Mouse (Mus musculus) cerebellum, postnatal 10 days (tissue): ENCODE measurements around the gene Gng4.

Source experiments
- DNase-seq, 2 experiments: peaks; one replicate each; pipeline ENCODE4 v3.0.0; 2021; ENCODE audit warnings: mixed read lengths in 2 of 2

Gng4 gene

DNA sequence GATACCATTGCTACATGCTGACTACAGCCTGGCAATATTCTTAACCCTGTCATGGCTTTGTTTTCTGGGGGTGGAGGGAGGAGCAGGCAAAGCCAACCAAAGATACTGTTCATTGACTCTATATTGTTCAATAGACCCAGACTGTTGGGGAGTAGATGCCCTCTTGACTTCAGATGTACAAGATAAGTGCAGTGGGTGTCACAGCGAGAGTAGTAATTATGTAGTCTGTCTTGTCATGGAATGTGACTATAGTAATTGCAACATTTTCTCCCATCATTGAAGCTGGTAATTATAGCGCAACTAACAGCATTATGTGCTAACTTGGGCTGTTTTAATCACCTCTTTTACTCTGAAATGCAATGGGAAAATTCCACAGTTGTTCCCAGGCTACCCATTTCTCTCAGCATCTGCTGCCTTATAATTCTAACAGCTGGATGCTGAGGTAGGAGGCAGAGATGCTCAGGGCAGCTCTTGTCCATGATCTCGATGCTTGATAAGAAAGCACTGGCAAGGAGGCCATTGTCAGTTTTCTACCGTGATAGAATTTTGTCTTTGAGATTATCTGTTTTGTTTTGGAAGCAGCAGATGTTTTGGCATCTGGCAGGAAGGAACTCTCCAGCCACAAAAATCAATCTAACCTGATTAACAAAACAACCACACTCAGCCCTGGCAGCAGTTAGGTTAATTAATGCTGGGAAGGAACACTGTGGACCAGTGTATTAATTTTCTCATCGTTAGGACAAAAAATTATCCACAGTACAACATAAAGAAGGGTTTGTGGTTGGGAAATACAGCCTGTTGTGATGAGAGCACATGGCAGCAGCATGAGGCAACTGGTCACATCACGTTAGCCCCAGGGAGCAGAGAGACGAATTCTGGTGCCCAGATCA is 36.6 kb downstream of the Gng4 start:
- DNase-seq: no peak

GRCm38 (mm10) chr13:13824946-13825345 is 41.1 kb downstream of the Gng4 start:
- no peak for DNase-seq

GRCm38 (mm10) chr13:13826533-13826932 is 42.7 kb downstream of the Gng4 start:
- DNase-seq: peak; percentile 47 to 68

DNA sequence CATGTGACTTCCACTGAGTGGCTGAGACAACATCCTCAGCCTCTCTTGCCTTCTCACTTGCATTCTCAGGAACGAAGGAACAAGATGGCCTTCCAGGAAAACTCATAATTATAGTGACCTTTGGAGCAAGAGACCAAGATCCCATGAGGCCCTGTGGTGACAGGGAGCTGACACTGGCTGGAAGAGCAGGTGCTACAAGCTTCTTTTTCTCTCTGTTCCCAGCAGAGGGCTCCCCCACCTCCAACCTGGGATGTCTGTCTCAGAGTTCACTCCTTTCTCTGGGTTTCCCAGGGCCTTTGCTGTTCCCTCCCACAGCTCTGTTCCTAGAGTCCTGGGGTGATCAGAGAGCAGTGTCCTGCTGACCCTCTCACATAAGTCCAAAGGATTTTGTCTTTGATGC is 44.3 kb downstream of the Gng4 start:
- no peak for DNase-seq

DNA sequence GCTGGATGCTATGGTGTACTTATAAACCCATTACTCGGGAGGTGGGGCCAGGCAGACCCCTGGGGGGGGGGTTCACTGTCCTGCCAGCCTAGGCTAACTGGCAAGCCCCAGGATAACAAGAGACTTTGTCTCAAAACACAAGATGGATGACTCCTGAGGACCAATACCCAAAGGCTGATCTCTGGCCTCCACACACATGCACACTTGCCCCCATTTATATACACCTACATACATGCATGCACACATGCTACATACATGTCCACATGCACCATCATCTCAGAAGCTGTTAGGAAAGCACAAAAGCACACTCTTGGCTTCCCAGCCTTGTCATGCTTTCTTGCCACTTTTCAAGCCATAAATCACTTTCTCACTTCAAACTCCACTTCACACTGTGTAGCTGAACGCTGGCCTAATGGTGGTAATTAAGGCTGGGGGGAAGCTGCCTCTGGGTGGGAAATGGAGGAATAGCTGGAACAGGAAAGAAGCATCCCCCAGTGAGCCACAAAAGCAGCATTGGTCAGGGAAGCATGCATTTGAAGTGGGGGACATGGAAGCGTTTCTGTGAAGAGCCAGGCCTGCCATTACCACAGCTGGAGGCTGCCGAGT is 46.7 kb downstream of the Gng4 start:
- DNase-seq: no peak

DNA sequence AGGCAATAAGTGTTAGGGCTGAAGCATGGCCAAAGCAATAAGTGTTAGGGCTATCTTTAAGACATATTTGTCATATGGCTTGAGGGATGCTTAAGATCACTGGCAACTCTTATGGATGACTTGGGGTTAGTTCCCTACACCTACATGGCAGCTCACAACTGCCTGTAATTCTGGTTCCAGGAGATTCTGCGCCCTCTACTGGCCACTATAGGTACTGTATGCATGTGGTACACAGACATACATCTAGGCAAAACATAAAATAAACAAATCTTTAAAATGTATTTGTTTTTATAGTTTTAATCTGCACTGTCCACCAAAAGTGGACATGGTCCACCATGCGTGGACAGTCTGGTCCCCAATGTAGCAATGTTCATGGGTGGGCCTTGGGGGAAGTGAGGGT is 51.3 kb downstream of the Gng4 start:
- DNase-seq: peak; percentile 17 to 24

- peak in 1 of 2 experiments; percentile 20 for DNase-seq
These were observed 61.2 kb downstream of the Gng4 start for GRCm38 (mm10) chr13:13845021-13845420.

DNA sequence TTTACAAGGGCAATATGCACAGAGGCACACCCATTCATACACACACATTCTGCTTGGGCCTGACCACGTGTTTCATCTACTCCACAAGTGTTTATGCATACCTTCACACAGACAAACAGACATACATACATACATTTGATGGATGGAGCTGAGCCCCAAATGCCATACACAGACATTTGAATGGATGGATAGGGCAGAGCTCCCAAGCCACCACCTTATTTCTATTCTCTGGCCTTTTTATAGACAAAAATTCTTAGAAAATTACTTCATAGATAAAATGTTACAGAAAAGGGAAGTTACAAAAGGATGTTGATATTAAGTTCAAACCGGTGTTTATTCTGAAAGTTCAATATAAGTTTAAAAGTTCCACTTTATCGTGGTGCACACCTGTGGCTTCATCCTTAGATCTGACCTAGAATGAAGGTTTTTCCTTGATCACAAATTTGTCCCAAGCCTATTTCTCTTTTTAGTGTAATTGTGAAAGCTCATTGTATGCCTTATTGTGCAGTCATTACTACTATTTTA is 63.3 kb downstream of the Gng4 start:
- no peak for DNase-seq

DNA sequence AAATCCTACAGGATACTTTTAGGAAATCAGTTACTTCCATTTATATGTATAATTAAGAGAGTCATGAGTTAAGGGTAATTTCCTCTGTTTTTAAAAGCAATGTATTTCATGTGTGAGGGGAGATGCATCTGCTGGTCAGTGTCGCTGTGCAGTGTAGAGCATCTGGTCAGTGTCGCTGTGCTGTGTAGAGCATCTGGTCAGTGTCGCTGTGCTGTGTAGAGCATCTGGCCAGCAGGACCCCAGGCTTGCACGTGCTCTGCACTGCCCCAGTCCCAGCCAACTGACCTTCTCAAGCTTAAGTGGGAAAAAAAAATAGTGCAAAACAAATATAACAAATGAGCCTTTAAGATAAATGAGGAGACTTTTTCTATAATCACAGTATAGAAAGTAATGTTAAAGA is 73.3 kb downstream of the Gng4 start:
- no peak for DNase-seq

GRCm38 (mm10) chr13:13862346-13862745 is 78.5 kb downstream of the Gng4 start:
- DNase-seq: peak; percentile 28 to 54

DNA sequence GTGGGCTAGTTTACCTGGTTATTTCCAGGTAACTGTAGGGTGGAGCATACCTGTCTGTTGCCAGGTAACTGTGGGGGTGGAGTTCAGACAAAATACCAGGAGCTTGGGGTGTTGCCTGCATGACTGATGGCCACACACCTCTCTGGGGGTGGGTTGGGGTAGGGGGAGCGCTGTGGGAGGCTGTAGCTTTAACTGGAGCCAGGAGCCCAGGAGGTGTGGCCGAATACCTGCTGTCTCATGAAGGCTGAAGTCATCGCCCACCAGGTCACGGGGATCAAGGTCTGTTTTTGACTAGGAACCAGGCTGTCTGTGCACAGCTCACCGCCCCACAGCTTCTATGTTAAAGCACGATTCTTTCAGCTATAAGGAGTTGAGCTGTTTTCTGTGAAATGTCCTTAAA is 79.1 kb downstream of the Gng4 start:
- DNase-seq: peak in 1 of 2 experiments; percentile 6

DNA sequence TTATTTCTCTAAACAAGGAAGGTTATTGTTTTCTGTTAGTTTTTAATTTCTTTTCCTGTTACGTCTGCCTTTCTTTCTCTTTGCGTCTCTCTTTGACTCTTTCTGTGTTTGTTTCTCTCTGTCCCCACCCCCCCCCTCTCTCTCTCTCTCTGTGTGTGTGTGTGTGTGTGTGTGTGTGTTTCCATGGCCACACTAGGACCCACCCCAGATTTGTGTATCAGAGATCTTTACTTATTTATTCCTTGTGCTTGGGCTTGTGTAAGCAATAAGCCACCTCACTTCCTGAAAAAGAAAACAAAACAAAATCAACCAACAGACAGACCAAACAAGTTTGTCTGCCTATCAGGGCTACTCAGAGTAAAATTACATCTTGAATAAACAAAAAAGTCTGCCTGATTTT is 82.5 kb downstream of the Gng4 start:
- DNase-seq: no peak

- peak; percentile 16 to 37 for DNase-seq
These were observed 83.4 kb downstream of the Gng4 start for GRCm38 (mm10) chr13:13867078-13867759.

DNA sequence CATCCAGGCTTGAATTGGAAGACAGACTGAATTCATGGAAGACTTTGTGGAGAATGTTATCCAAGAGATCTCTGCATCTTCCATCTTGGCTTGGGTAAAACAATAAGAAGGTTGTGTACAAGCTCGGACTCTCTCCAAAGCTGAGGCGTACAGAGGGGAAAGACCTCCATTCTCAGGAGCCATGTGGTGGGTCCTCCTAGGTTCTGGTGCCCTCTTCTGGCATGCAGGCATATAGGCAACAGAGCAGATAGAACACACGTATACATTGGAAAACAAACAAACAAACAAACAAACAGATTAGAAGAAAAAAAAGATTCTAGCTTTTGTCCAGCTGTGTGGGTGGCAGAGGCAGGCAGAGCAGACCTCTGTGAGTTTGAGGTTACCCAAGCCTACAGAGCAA is 84.1 kb downstream of the Gng4 start:
- DNase-seq: peak; percentile 67 to 75
